Mouse (Mus musculus) left cerebral cortex, postnatal 4 days (tissue): ENCODE measurements at regions not wholly inside any gene's neighbourhood (a gene's known extent, or its start where the extent isn't known, plus 50 kb on each side); places are given as distances from the start of the nearest gene placed in this dataset.

Source experiments
- DNase-seq: peaks from one replicate; pipeline ENCODE4 v3.0.0-alpha.2; 2022
- intact Hi-C: fragments of 180-260 bp; cut with DNase I; formaldehyde crosslinking; loops from one replicate; pipeline ENCODE4 v1.15.1; 2025

DNA sequence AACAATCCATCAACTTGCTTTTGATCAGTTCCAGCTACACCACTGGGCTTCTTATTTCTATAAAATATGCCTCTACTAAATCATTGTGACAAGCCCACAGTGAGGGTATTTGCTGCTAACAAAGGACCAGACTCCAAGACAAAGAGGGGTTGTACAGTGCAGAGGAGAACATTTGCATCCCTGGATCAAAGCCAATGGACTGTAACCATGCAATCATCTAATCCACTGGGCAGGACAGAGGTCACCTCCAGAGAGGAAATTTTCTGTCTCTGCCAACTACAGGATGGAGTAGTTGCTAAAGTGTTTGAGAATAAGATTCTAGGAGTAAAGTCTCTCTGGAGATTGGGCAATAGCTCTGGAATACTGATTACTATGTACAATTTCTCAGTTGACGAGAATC is 272.9 kb downstream of the Cox7c start:
- intact Hi-C loops, result no loop called here
- no peak for DNase-seq

DNA sequence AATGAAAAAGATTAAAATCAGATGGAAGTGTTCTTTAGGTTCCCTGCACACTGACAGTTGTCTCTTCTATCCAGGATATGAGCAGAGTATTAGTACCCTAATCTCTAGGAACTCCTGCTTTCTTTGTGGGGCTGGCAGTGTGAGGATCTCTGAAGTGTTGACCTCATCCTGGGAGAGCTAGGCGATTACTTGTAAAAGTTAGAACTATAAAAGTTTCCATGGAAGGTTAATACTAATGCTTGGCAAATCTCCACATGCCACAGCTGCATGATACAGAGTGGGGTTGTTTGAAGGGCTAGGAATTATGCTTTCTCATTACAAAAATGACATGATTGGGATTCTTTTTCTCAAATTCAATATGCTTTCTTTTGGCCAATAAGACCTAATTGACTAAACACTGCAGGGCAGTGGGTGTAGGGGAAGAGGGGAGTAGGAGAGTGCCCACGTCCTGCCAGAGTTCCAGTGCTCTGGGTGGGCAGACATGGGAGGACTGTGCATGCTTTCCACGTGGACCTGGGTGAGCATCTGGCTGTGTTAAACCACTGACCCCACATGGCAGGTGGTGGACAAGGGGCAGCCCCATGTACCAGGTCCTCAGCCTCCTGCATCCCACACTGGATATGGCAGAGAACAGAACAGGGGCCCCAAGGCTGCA is 275.6 kb downstream of the Cox7c start:
- intact Hi-C loops, result no loop called here
- DNase-seq, result no peak

DNA sequence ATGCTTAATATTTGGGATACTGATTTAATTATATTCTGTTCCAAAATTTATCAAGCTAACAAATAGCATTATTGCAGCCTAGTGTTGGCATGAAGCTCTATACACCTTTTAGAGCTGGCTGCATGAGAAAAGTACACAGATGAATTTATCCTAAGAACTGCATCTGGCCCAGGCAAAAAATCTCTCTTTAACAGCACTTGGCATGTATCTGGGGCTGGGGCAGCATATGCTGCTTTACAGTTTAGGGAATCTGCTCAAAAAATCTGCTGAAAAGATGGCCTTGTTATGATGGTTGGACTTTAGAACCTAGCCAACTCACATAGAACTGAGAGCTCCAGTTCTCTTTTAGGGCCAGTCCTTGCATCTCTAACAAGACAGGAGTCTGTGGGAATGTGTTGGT is 276.2 kb downstream of the Cox7c start:
- intact Hi-C loops, result no loop called here
- DNase-seq, result no peak

DNA sequence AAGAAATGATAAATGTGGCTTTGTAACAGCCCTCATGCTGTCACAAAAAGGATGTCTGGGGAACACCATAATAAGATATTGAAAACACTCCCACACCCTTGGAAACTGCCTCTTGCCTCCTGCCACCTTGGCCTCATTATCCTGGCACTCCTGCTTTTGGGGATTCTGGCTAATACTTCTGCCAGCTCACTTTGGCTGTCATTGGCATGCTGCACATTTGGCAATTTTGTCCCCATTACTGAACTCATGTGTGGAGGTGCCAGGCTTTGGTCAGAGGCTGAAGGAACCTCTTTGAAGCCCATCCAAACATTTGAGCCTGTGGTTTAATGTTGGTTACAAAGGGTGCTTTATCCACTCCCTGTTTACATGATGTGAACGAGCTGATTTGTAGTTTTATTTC is 278.2 kb downstream of the Cox7c start:
- peak; percentile 24 for DNase-seq
- intact Hi-C loops, result no loop called here

DNA sequence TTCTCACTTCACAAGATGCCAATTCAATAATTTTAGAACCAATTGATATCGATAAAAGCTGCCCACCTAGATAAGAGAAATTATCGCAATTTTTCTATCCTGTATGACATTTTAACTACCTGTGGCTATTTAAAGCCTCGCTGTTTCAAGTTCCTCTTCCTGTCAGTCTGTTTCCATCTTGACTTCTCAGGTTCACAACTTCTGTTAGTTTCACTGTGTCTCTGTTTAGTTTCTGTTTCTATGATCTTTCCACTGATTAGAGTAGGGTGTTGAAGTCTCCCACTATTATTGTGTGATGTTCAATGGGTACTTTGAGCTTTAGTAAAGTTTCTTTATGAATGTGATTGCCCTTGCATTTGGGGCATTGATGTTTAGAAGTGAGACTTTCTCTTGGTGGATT is 322.1 kb downstream of the Cox7c start:
- intact Hi-C loops, result no loop called here
- no peak for DNase-seq

DNA sequence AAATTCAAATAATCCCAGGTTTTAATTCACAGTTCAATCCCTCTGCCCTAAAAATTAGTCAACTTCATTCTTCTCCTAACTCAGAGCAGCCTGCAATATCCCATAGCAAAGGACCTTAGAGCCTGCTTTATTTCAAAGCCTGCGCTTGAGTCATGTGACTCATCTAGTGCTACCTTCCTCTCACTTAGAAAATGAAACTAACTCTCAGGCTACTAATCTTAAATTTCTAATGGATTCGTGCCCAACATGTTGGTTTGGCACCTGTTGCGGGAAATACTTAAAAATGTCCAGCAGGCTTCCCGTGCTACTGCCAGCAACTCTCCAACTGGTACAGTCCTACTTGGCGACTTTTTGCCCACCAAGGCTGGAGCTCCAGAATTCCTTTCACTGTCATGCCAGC is 322.6 kb downstream of the Cox7c start:
- DNase-seq, result no peak
- intact Hi-C loops, result no loop called here

DNA sequence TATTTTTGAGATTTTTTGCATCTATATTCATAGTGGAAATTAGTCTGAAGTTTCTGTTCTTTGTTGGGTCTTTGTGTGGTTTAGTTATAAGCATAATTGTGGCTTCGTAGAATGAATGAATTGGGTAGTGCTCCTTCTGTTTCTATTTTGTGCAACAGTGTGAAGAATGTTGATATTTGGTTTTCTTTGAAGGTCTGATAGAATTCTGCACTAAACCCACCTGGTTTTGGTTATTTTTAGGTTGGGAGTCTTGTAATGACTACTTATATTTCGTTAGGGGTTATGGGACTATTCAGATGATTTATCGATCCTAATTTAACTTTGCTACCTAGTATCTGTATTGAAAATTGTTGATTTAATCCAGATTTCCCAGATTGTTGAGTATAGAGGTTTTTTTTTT is 326.4 kb downstream of the Cox7c start:
- no peak for DNase-seq
- intact Hi-C loops, result no loop called here

DNA sequence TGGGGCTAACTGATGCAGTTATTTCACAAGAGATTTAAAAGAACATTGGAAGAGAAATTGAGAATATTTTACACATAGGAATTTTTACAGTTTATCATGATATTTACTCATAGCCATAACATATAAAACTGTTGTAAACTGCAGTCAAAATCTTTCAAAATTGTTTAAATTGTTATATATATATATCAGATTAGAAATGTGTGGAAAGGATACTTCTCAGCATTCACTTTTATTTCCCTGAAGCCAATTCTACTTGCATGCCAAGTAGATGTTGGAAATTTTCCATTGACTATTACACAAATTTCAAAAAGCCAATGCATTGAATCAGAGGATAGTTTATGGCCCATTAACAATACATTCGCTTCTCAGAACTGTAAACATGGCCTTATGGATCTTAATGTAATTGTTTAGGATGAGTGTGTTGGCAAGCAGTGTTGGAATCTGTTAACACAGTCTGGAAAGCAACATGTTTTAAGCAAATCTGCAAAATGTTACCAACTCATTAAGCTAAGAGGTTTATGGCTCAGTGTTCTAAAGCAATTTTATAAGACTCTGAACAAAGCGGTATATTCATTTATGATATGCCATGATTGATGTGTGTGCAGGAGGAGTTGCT is 330.7 kb downstream of the Cox7c start:
- no peak for DNase-seq
- intact Hi-C loops, result no loop called here

DNA sequence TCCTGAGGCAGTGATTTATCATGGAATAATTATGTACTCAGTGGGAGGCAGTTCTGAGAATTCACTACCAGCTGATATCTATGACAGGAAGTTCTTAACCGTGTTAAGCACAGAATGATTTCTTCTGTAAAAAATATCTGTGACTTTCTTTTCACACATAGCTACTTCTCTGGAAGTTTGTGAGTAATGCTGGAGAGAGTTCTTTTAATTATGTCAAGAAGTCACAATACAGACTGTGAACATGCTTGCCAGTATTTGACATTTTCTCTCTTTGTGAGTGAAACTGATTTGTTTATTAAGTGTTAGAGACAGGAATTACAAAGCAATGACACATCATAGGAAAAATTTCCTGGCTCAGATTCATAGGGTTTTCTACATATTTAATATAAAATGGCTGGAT is 354.3 kb downstream of the Cox7c start:
- intact Hi-C loops, result no loop called here
- no peak for DNase-seq
